ENCODE assay signal across 8 mouse cellular contexts in genomic region chr5:135544865-135545797, GRCm38 (mm10). TPM values are rescaled to one million over a fixed set of nuclear protein-coding genes. Genes with fewer than 3 reads are reported as not detected.
DNase-seq lines count a peak whose midpoint lies in the region; ATAC-seq lines count a peak whose summit lies in the region.

Gene Hip1 (minus strand): TSS chr5:135545120.

- H3K9ac ChIP-seq in heart, embryonic 13.5 days: peak within 1 kb of the TSS; percentile 86
- H3K9ac ChIP-seq in liver, embryonic 12.5 days: peak within 1 kb of the TSS; percentile 53
- peak within 1 kb of the TSS; percentile 36; the same call in 1 of the 2 replicates for H3K9ac ChIP-seq in stomach, embryonic 15.5 days

- H3K9me3 ChIP-seq in heart, embryonic 13.5 days: no peaks in the 10 kb centered on the region
- H3K9me3 ChIP-seq in liver, embryonic 12.5 days (replicated peaks): no peaks in the 10 kb centered on the region
- no peaks in the 10 kb centered on the region for H3K9me3 ChIP-seq in stomach, embryonic 15.5 days

- H3K27ac ChIP-seq in brown adipose tissue, adult 24 weeks (replicated peaks; ENCODE audit: low read depth, low read length): peak within 1 kb of the TSS; percentile 50
- peak within 1 kb of the TSS; percentile 67 for H3K27ac ChIP-seq in heart, embryonic 13.5 days (replicated peaks)
- H3K27ac ChIP-seq in liver, embryonic 12.5 days: no peak within 1 kb of the TSS
- peak within 1 kb of the TSS; percentile 12; the same call in 1 of the 2 replicates for H3K27ac ChIP-seq in stomach, embryonic 15.5 days

- under 1% methylated on average over 46 of the region's 46 CpGs for WGBS in heart, embryonic 13.5 days
- WGBS in liver, embryonic 12.5 days (ENCODE audit: insufficient replicate concordance): under 1% methylated on average over 46 of the region's 46 CpGs
- under 1% methylated on average over 46 of the region's 46 CpGs for WGBS in stomach, embryonic 15.5 days

- no peaks in the 10 kb centered on the region for H3K36me3 ChIP-seq in heart, embryonic 13.5 days
- no peaks in the 10 kb centered on the region for H3K36me3 ChIP-seq in liver, embryonic 12.5 days
- H3K36me3 ChIP-seq in stomach, embryonic 15.5 days: no peaks in the 10 kb centered on the region

- H3K4me3 ChIP-seq in brown adipose tissue, adult 24 weeks (ENCODE audit: insufficient read depth, low read depth, low read length): peak within 1 kb of the TSS; percentile 78
- peak within 1 kb of the TSS; percentile 79 for H3K4me3 ChIP-seq in heart, embryonic 13.5 days
- peak within 1 kb of the TSS; percentile 63 for H3K4me3 ChIP-seq in liver, embryonic 12.5 days
- H3K4me3 ChIP-seq in stomach, embryonic 15.5 days (replicated peaks): peak within 1 kb of the TSS; percentile 65

- peak within 1 kb of the TSS; percentile 97 for H3K4me2 ChIP-seq in heart, embryonic 13.5 days
- peak within 1 kb of the TSS; percentile 76 for H3K4me2 ChIP-seq in liver, embryonic 12.5 days
- H3K4me2 ChIP-seq in stomach, embryonic 15.5 days: peak within 1 kb of the TSS; percentile 92

- no peaks in the 10 kb centered on the region; the same call in 1 of the 2 replicates for H3K4me1 ChIP-seq in brown adipose tissue, adult 24 weeks (ENCODE audit: control insufficient read depth, insufficient read depth, insufficient read length, low read length)
- H3K4me1 ChIP-seq in heart, embryonic 13.5 days: peaks cover 19% of the 10 kb centered on the region
- H3K4me1 ChIP-seq in liver, embryonic 12.5 days: peaks cover 13% of the 10 kb centered on the region
- peaks cover 6% of the 10 kb centered on the region for H3K4me1 ChIP-seq in stomach, embryonic 15.5 days

- ATAC-seq in heart, embryonic 13.5 days (ENCODE audit: extremely low read depth, insufficient number of reproducible peaks, low FRiP score, low TSS enrichment): peak; percentile 98
- ATAC-seq in liver, embryonic 12.5 days: peak; percentile 96
- peak; percentile 98 for ATAC-seq in stomach, embryonic 15.5 days (ENCODE audit: insufficient read depth, low FRiP score, low read depth)

- 0 out of 2 replicates have a peak, but pooled peaks cover 13% of the 10 kb centered on the region for H3K27me3 ChIP-seq in heart, embryonic 13.5 days (replicated peaks)
- H3K27me3 ChIP-seq in liver, embryonic 12.5 days (replicated peaks): peaks cover 34% of the 10 kb centered on the region
- H3K27me3 ChIP-seq in stomach, embryonic 15.5 days (replicated peaks): no peaks in the 10 kb centered on the region

- peak; percentile 98 for DNase-seq in CD4-positive helper T cell, adult 2 months (ENCODE audit: low read depth, low spot score)
- peak; percentile 76 for DNase-seq in fat pad, adult 2 months (ENCODE audit: extremely low read depth, low read depth, low spot score)
- DNase-seq in kidney, postnatal 10 days: peak; percentile 97
- DNase-seq in natural killer cell, adult 2 months (ENCODE audit: low spot score in 2 of 2): peak; percentile 99

RNA-seq across cellular contexts. Expression of gene Hip1, which starts in this region (rescaled TPM):
- 7.9 and 8.6 TPM in 2 replicates for polyA plus RNA-seq in brown adipose tissue, adult 24 weeks (2012; ENCODE audit: insufficient read depth, insufficient read length, missing spikeins)
- 22.8 and 24.9 TPM in 2 replicates for polyA plus RNA-seq in heart, embryonic 13.5 days (2015; fragmentation: Nextera tagmentation; extraction: Ambion mirVana)
- 8.0 and 8.1 TPM in 2 replicates for polyA plus RNA-seq in liver, embryonic 12.5 days (2016; fragmentation: Nextera tagmentation; extraction: Ambion mirVana)
- polyA plus RNA-seq in stomach, embryonic 15.5 days (2015; fragmentation: Nextera tagmentation; extraction: Ambion mirVana): 23.3 and 23.8 TPM in 2 replicates

Comparison
In these comparisons a context has a peak if more than half of its experiments do, and no peak if none do; other contexts are left out.
1. H3K9ac ChIP-seq: peak in every context shown above with its lines; median percentile 86 in heart, embryonic 13.5 days; 53 in liver, embryonic 12.5 days; 36 in stomach, embryonic 15.5 days.